Mouse (Mus musculus): ENCODE data around the gene Rhoh. TPM values are rescaled to one million over a fixed set of nuclear protein-coding genes. Genes with fewer than 3 reads are reported as not detected.

Gene Rhoh
- polyA plus RNA-seq, 1 experiment from 2014 or later: 1.3 TPM

- Histone ChIP-seq H3K27ac (ENCODE audit: low read length) (no peak overlapping the region), H3K27me3 (replicated peaks; ENCODE audit: control insufficient read depth, insufficient read depth, low read length) (no peaks in the 10 kb centered on the region), H3K36me3 (ENCODE audit: control insufficient read depth, insufficient read depth, low read length) (no peaks in the 10 kb centered on the region), H3K4me3 (ENCODE audit: low read length) (no peak overlapping the region), H3K4me2 (ENCODE audit: low read depth, low read length) (no peak overlapping the region), H3K9ac (ENCODE audit: low read depth, low read length) (no peak overlapping the region), H3K9me3 (ENCODE audit: control insufficient read depth, low read length) (0 out of 2 replicates have a peak, but pooled peaks cover 5% of the 10 kb centered on the region), H3K4me1 (ENCODE audit: control insufficient read depth, insufficient read depth, low read length) (no peaks in the 10 kb centered on the region)
- WGBS: 79% methylated on average over 3 of the region's 3 CpGs
- ATAC-seq: no peak
Measured at GRCm38 (mm10) chr5:65898683-65899082, 37.7 kb downstream of the Rhoh start.

DNA sequence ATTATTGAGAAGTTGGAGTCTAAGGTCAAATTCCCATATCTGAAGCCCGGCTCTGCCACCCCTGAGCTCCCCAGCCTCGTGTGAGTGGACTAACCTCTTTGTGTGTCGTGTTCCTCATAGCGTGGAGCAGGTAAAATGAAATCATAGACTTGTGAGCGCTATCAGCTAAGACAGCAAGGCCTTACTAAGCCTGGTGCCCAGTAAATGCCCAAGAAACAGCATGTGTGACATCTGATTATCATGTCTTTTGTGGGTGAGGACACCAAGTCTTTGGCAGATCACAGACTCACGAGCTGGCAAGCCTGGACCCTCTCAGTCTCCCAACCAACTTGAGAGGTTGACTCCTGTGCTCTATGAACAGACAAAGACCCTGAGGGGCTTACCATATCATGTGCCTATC is 39.1 kb downstream of the Rhoh start:
- Histone ChIP-seq H3K4me2 (ENCODE audit: low read depth, low read length) (no peak overlapping the region), H3K4me1 (ENCODE audit: control insufficient read depth, insufficient read depth, low read length) (no peaks in the 10 kb centered on the region), H3K27me3 (replicated peaks; ENCODE audit: control insufficient read depth, insufficient read depth, low read length) (no peaks in the 10 kb centered on the region), H3K9me3 (ENCODE audit: control insufficient read depth, low read length) (peaks cover 13% of the 10 kb centered on the region; the same call in 1 of the 2 replicates), H3K4me3 (ENCODE audit: low read length) (no peak overlapping the region), H3K36me3 (ENCODE audit: control insufficient read depth, insufficient read depth, low read length) (no peaks in the 10 kb centered on the region), H3K9ac (ENCODE audit: low read depth, low read length) (no peak overlapping the region), H3K27ac (ENCODE audit: low read length) (no peak overlapping the region)
- 89% methylated on average over 6 of the region's 6 CpGs for WGBS
- no peak for ATAC-seq

DNA sequence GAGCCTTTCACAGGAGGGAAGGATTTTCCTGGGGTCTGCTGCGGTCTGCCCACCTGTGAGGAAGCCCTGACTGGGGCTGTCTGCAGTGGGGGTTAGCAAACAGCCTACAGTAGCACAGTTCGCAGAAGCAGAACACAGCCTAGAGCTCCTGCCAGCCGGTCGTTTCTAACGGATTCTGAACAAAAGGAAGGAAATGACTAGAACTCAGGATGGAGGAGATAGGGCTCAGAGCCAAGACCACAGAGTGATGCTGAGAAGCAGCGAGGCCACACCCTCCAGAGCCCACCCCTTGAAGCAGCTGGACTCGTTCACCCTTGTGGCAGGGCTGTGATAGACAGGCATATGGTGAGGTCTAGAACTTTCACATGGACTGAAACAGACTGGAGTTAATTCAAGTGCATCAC is 39.9 kb downstream of the Rhoh start:
- ATAC-seq: no peak
- no peak overlapping the region for H3K9ac ChIP-seq (ENCODE audit: low read depth, low read length)
- no peaks in the 10 kb centered on the region for H3K27me3 ChIP-seq (replicated peaks; ENCODE audit: control insufficient read depth, insufficient read depth, low read length)
- 40% methylated on average over 7 of the region's 7 CpGs for WGBS
- H3K4me2 ChIP-seq (ENCODE audit: low read depth, low read length): no peak overlapping the region
- H3K36me3 ChIP-seq (ENCODE audit: control insufficient read depth, insufficient read depth, low read length): no peaks in the 10 kb centered on the region
- no peaks in the 10 kb centered on the region for H3K4me1 ChIP-seq (ENCODE audit: control insufficient read depth, insufficient read depth, low read length)
- H3K27ac ChIP-seq (ENCODE audit: low read length): no peak overlapping the region
- peaks cover 13% of the 10 kb centered on the region; the same call in 1 of the 2 replicates for H3K9me3 ChIP-seq (ENCODE audit: control insufficient read depth, low read length)
- H3K4me3 ChIP-seq (ENCODE audit: low read length): no peak overlapping the region

DNA sequence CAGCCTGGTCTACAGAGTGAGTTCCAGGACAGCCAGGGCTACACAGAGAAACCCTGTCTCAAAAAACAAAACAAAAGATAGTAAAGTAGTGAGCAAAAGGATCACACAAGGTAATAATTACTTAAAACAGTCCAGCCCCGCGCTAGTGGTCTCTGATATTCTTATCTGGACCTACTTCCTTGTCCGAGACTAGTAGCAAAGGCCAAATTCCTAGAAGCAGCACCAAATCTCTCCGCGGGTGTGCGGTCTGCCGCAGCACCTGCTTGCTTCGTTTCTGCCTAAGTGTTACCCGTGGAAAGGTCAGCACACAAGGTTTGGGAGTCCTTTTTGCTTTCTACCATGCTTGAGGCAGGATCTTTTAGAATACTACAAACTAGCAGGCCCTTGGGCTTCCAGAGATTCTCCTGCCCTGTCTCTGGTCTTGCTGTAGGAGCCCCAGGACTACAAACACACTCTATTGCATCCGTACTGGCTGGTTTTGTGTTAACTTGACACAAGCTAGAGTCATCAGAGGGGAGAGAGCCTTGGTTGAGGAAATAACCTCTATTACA is 40.9 kb downstream of the Rhoh start:
- Histone ChIP-seq H3K4me2 (ENCODE audit: low read depth, low read length) (no peak overlapping the region), H3K27ac (ENCODE audit: low read length) (no peak overlapping the region), H3K4me3 (ENCODE audit: low read length) (no peak overlapping the region), H3K9me3 (ENCODE audit: control insufficient read depth, low read length) (peaks cover 13% of the 10 kb centered on the region; the same call in 1 of the 2 replicates), H3K27me3 (replicated peaks; ENCODE audit: control insufficient read depth, insufficient read depth, low read length) (no peaks in the 10 kb centered on the region), H3K9ac (ENCODE audit: low read depth, low read length) (no peak overlapping the region), H3K4me1 (ENCODE audit: control insufficient read depth, insufficient read depth, low read length) (no peaks in the 10 kb centered on the region), H3K36me3 (ENCODE audit: control insufficient read depth, insufficient read depth, low read length) (no peaks in the 10 kb centered on the region)
- 88% methylated on average over 10 of the region's 10 CpGs for WGBS
- ATAC-seq: no peak

GRCm38 (mm10) chr5:65902811-65903210 is 41.8 kb downstream of the Rhoh start:
- Histone ChIP-seq H3K36me3 (ENCODE audit: control insufficient read depth, insufficient read depth, low read length) (no peaks in the 10 kb centered on the region), H3K27ac (ENCODE audit: low read length) (no peak overlapping the region), H3K27me3 (replicated peaks; ENCODE audit: control insufficient read depth, insufficient read depth, low read length) (no peaks in the 10 kb centered on the region), H3K4me1 (ENCODE audit: control insufficient read depth, insufficient read depth, low read length) (no peaks in the 10 kb centered on the region), H3K4me3 (ENCODE audit: low read length) (no peak overlapping the region), H3K4me2 (ENCODE audit: low read depth, low read length) (no peak overlapping the region), H3K9me3 (ENCODE audit: control insufficient read depth, low read length) (peaks cover 13% of the 10 kb centered on the region; the same call in 1 of the 2 replicates), H3K9ac (ENCODE audit: low read depth, low read length) (no peak overlapping the region)
- no peak for ATAC-seq
- WGBS: 91% methylated on average over 9 of the region's 9 CpGs

DNA sequence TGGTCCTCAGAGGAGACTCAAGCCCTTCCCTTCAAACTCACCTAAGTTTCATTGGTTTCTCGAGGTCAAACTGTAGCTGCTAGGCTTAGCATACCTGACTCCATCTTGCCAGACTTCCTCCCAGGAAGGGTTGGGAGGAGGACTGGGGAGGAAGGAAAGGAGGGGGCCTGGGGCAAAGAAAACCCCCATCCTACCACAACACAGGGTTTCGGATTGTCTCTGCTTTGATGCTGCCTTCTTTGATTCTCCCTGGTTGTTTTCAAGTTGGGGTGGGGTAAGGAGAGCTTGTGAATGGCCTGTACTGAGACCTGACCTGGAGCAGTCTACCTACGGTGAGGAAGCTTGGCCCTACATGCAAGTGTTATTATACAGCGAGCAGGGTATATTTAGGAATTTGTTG is 43.5 kb downstream of the Rhoh start:
- 93% methylated on average over 4 of the region's 4 CpGs for WGBS
- H3K27me3 ChIP-seq (replicated peaks; ENCODE audit: control insufficient read depth, insufficient read depth, low read length): no peaks in the 10 kb centered on the region
- ATAC-seq: no peak

GRCm38 (mm10) chr5:65908751-65909150 is 47.7 kb downstream of the Rhoh start:
- Histone ChIP-seq H3K27ac (ENCODE audit: low read length) (no peak overlapping the region), H3K4me2 (ENCODE audit: low read depth, low read length) (no peak overlapping the region), H3K27me3 (replicated peaks; ENCODE audit: control insufficient read depth, insufficient read depth, low read length) (no peaks in the 10 kb centered on the region), H3K4me3 (ENCODE audit: low read length) (no peak overlapping the region), H3K4me1 (ENCODE audit: control insufficient read depth, insufficient read depth, low read length) (no peaks in the 10 kb centered on the region), H3K9me3 (ENCODE audit: control insufficient read depth, low read length) (peaks cover 7% of the 10 kb centered on the region; the same call in 1 of the 2 replicates), H3K36me3 (ENCODE audit: control insufficient read depth, insufficient read depth, low read length) (no peaks in the 10 kb centered on the region), H3K9ac (ENCODE audit: low read depth, low read length) (no peak overlapping the region)
- no peak for ATAC-seq
- WGBS: 57% methylated on average over 2 of the region's 2 CpGs

More for the DNA sequence above, 43.5 kb downstream of the Rhoh start:
- Histone ChIP-seq H3K4me1 (ENCODE audit: control insufficient read depth, insufficient read depth, low read length) (no peaks in the 10 kb centered on the region), H3K4me2 (ENCODE audit: low read depth, low read length) (no peak overlapping the region), H3K9me3 (ENCODE audit: control insufficient read depth, low read length) (peaks cover 13% of the 10 kb centered on the region; the same call in 1 of the 2 replicates), H3K4me3 (ENCODE audit: low read length) (no peak overlapping the region), H3K27ac (ENCODE audit: low read length) (no peak overlapping the region), H3K36me3 (ENCODE audit: control insufficient read depth, insufficient read depth, low read length) (no peaks in the 10 kb centered on the region), H3K9ac (ENCODE audit: low read depth, low read length) (no peak overlapping the region)

GRCm38 (mm10) chr5:65909321-65909720 is 48.3 kb downstream of the Rhoh start:
- no peak overlapping the region for H3K4me2 ChIP-seq (ENCODE audit: low read depth, low read length)
- H3K4me3 ChIP-seq (ENCODE audit: low read length): no peak overlapping the region
- WGBS: 84% methylated on average over 4 of the region's 4 CpGs
- H3K4me1 ChIP-seq (ENCODE audit: control insufficient read depth, insufficient read depth, low read length): no peaks in the 10 kb centered on the region
- no peak overlapping the region for H3K9ac ChIP-seq (ENCODE audit: low read depth, low read length)
- H3K36me3 ChIP-seq (ENCODE audit: control insufficient read depth, insufficient read depth, low read length): no peaks in the 10 kb centered on the region
- ATAC-seq: no peak
- H3K27ac ChIP-seq (ENCODE audit: low read length): no peak overlapping the region
- H3K27me3 ChIP-seq (replicated peaks; ENCODE audit: control insufficient read depth, insufficient read depth, low read length): no peaks in the 10 kb centered on the region
- H3K9me3 ChIP-seq (ENCODE audit: control insufficient read depth, low read length): peaks cover 7% of the 10 kb centered on the region; the same call in 1 of the 2 replicates

DNA sequence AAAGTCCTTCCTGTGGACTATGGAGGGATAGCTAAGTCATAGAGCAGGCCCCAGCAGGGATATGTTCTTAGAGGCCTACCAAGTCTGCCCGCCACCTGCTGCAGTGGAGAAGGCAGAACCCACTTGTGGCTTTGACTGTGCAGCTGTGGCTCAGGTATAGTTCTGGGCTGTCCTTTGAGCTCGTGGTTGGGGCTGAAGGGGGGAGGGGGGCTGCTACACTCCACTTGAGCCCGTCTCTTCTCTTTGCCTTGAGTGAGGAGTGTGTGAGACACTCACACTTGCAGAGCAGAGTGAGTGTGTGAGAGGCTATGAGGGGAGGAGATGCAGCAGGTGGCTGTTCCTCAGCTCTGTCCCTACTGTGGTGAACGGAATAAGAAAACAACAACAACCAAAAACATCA is 49.4 kb downstream of the Rhoh start:
- Histone ChIP-seq H3K4me3 (ENCODE audit: low read length) (no peak overlapping the region), H3K9me3 (ENCODE audit: control insufficient read depth, low read length) (no peaks in the 10 kb centered on the region), H3K27me3 (replicated peaks; ENCODE audit: control insufficient read depth, insufficient read depth, low read length) (no peaks in the 10 kb centered on the region), H3K36me3 (ENCODE audit: control insufficient read depth, insufficient read depth, low read length) (no peaks in the 10 kb centered on the region), H3K4me1 (ENCODE audit: control insufficient read depth, insufficient read depth, low read length) (no peaks in the 10 kb centered on the region), H3K4me2 (ENCODE audit: low read depth, low read length) (no peak overlapping the region), H3K27ac (ENCODE audit: low read length) (no peak overlapping the region), H3K9ac (ENCODE audit: low read depth, low read length) (no peak overlapping the region)
- 76% methylated on average over 4 of the region's 4 CpGs for WGBS
- ATAC-seq: no peak

DNA sequence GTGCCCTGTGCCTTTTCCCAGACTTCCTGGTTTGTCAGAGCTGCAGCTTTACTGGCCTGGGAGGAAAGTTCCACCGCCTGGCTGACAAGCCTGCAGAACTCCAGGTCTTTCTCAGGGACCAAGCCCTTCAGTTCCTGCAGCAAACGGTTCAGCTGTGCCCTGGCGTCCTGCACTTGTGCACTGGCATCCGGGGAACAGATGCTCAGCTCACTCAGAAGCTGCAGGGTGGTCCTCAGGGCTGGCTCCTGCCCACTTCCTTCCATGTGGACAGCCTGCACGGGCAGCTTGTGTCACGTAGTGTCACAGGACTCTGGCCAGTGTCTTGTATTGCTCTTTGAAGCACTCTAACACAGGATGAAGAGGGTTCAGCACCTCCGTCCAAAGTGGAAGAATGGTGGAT is 50.7 kb downstream of the Rhoh start:
- no peaks in the 10 kb centered on the region for H3K27me3 ChIP-seq (replicated peaks; ENCODE audit: control insufficient read depth, insufficient read depth, low read length)
- no peaks in the 10 kb centered on the region for H3K4me1 ChIP-seq (ENCODE audit: control insufficient read depth, insufficient read depth, low read length)
- no peak for ATAC-seq
- no peaks in the 10 kb centered on the region for H3K36me3 ChIP-seq (ENCODE audit: control insufficient read depth, insufficient read depth, low read length)
- H3K27ac ChIP-seq (ENCODE audit: low read length): no peak overlapping the region
- 80% methylated on average over 7 of the region's 7 CpGs for WGBS
- no peak overlapping the region for H3K9ac ChIP-seq (ENCODE audit: low read depth, low read length)
- no peaks in the 10 kb centered on the region for H3K9me3 ChIP-seq (ENCODE audit: control insufficient read depth, low read length)
- H3K4me2 ChIP-seq (ENCODE audit: low read depth, low read length): no peak overlapping the region
- no peak overlapping the region for H3K4me3 ChIP-seq (ENCODE audit: low read length)
